Mouse (Mus musculus) lung, adult 18-20 months (tissue): ENCODE measurements at regions not wholly inside any gene's neighbourhood (a gene's known extent, or its start where the extent isn't known, plus 50 kb on each side); places are given as distances from the start of the nearest gene placed in this dataset.

Source experiments
- DNase-seq, 2 experiments: peaks; one replicate each; pipeline ENCODE4 v3.0.0; 2022; ENCODE audit warnings: mixed read lengths in 2 of 2

DNA sequence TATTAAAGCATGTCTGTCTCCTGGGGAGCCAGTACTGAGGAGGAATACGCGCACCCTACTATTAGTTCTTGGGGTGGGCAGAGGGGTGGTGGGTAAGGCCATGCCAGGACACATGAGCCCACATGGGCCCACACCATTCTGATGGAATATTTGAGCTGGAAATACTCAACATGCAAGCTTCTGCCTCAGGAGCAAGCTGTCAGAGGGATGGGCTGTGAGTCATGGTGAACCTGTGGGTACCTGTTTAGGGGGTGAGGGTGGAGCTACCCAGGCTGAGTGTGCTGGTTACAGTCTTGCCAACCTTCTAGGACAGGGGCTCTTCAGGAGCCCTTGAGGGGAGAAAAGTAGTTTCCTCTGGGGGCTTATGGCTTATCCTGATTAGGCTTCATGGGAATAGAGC is 264.9 kb downstream of the Bcl11a start:
- DNase-seq, result no peak

DNA sequence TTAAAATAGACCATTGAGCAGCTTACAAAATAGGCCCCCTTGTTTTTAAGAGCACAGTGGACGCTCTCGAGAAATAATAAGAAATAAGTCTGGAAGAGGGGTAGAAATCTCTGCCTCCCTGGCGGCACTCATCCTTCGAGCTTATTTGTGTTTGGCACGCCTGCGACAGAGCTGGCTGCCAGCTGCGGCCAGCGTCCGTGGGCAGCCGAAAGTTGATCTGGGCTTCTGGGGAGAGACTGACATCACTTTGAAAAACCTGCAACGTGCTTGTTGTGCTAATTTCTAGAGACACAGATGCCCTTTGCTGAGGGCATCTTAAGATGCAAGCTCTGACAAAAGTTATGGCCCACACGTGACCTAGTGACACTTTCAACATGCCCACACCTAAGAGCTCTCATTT is 269.4 kb downstream of the Bcl11a start:
- DNase-seq, result no peak

DNA sequence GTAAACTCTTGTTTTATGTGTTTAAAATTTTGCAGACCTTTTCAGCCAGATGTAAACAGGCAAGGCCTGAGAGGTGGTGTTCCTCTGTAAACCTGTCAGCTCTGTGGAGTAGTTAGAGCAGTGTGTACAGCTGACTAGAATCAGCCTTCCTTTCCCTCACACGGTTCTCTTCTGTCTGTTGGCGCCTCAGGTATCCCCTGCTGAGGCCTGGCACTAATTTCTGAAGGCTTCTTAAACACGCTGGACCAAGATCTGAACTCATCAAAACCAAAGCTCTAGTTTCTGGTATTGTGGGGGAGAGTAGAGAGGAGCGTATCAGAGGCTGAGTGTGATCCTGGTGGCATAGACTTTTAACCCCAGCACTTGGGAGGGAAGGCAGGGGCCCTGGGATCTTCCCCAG is 270.9 kb downstream of the Bcl11a start:
- DNase-seq, result no peak

DNA sequence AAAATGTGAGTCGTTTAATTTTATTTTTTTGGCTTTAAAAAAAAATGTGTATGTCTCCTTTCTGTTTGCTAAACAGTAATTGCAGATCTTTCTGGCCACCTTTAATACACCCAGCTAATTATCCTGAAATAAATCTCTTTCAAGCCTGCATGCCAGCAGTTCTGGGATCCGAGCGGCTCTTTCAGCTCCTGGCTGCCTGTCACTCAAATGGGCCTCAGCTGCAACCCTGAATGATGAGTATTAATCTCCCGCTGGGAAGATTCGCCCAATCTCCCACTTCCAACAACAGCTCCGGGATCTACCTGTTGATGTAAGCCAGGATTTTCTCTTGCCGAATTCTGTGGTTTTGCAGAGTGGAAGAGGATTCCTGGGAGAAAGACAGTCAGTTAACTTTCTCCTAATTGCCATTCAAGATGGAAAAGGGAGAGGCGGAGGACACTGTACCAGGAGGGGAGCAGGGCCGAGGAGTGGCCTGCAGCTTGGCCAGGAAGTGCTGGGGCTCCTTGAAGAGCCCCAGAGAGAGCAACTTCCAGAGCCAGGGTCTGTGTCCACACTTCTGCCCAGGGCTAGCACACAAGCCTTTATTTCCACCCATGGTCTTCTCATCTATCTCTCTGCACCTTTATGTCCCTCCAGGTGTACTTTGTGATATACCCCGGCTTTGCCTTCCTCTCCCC is 272.2 kb downstream of the Bcl11a start:
- DNase-seq, result no peak

DNA sequence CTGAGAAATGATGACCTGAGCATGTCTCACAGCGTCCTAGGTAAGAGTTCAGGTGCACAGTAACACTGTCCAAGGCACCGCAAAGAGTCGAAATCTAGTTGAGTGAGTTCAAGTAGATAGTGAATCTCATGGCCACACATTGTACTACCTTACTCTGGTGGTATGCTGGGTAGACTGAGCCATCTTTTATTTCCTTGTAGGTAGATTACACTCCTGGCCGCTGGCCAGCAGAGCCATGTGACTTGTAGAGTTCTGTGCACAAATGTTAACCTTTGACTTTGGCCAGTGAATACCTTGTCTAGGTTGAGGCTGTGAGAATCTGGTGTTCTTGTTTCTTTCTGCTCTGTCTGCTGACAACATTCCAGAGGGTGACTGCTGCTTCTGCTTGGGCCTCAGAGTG is 273.0 kb downstream of the Bcl11a start:
- DNase-seq, result no peak

DNA sequence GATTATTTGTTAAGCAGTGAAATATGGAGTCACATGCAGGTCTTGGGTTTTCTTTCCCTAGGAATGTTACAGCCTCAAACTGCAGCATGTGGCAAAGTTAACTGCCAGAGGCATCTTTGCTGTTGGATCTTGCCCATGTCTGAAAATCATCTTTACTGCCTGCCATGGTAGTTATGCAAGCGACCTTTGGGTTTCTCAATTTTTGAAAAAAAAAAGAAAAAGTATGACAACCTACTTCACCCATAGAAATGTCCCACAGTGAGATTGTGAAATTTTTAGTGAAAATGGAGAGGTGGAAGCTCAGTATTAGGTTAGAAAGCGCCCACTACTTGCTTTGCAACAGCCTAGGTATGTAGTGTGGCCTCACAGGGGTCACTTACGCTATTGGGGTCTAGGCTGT is 274.2 kb downstream of the Bcl11a start:
- DNase-seq, result no peak

DNA sequence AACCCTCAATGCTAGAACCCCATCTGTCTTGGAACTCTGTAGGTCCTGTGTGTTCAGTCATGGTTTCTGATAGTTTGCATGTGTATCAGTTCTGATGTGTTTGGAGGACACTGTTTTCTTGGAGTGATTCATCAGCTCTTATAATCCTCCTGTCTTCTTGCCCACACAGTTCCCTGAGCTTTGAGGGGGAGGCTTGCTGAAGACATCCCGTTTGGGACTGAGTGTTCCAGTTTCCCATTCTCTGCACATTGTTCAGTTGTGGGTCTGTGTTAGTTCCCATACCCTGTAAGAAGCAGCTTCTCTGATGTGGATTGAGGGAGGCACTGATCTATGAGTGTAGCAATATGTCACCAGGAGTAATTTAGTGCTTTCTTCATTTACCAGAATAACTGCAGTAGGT is 275.2 kb downstream of the Bcl11a start:
- no peak for DNase-seq

DNA sequence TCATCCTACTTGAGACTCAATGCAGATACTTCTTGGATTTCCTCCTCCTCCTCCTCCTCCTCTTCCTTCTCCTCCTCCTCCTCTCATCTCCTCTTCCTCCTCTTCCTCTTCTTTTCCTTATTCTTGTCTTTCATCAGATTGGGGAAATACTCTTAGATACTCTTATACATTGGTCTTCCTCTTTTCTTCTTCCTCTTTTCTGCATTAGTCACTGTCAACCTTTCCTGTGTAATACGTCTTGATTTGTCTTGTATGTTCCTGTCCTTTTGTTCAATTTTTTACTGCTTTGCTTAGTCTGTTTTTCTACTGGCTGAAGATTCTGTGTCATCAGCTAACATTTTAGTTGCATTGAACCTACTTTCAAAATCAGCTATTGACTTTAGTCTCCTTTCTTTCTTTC is 279.5 kb downstream of the Bcl11a start:
- no peak for DNase-seq

DNA sequence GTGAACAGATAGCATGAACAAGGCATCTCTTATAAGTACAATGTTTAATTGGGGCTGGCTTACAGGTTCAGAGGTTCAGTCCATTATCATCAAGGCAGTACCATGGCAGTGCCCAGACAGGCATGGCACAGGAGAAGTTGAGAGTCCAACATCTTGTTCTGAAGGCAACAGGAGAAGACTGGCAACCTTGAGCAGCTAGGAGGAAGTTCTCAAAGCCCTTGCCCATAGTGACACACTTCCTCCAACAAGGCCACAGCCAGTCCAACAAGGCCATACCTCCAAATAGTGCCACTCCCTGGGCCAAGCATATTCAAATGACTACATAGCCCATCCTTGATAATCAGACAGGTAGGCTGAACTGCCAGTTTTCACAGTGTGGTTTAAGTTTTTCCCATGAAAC is 281.2 kb downstream of the Bcl11a start:
- DNase-seq, result no peak

DNA sequence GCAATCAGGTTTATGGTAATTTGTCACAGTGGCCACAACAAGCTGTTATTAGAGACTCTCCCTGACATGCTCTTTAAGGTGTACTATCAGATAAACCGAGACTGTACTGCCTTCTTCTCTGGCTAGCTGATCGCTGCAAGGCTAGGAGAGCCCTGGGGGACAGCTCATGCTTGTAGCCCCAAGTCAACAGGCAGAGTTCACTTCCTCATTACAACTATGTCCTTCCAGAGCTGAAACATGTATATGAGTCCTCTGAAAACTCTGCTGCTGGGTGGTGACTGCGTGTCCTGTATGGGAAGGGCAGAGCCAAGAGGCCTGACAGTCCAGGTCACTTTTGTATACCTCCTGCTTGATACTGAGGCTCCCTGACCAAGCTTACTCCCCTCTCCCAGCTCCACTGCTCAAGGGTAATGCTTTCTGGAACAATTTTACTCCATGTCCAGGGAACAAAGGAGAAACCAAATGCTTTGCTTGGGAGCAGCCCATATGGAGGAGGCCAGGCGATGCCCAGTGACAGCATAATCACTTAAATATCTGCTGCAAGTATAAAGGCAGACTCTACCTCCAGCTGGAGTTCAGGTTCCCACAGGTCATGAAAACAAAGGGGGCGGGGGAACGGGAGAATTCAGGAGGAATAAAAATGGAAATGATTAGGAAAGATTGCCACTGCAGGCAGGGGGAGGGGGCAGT is 284.3 kb downstream of the Bcl11a start:
- no peak for DNase-seq

DNA sequence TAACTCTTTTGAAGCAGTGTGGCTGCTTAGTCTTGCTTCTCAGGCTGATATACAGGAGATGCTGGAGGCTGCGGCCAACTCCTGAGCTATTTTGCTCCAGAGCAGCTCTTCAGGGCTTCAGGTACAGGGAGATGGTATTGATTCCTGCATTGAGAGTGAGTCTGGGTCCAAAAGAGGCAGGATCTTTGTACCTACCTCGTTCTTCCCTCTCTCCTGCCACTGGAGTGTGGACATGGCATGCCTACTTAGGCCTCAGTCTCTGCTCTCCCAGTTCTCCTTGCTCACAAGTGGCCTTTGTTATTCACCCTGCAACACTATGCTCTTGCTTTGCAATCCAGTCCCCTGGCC is 284.8 kb downstream of the Bcl11a start:
- no peak for DNase-seq

DNA sequence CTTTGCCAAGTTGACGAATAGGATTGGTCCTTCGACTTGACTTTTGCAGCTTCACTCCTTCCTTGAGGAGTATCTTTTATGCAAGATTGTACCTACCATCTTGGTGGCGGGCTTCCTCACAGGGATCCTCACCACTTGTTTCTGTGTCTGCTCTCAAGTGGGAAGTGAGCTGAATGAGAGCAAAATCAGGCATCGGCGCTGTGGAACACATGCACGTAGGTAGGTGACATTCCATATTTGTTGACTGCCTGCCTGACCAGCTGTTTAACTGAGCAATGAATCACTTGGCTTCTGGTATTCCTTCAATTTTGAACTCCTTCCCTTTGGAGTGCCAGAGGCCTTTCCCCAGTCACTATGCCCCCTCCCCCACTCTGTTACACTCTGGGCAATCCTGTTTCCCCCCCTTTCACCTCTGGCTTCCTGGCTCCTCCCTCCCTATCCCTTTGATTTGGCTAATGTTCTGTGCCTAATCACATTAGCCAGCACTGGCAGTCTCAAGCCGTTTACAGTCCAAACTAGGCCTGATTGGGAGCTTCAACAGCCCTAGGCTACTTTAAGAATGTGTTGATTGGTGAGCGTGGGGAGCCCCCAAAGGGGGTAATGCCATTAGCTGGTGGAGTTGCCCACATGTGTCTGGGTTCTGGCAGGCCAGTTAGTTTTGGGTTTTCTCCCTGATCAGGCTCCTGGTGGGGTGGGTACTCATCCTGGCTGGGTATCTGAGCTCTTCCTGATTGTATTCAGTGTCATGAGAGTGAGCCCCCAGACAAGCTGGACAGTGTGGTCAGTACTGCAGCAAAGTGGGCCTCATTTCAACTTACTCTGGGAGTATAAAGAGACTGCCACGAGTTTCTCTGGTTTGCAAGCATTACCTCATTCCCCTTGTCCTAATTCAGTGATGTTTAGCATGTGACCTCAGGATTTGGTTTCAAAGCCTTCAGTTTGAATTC is 285.8 kb downstream of the Bcl11a start:
- DNase-seq, result no peak

DNA sequence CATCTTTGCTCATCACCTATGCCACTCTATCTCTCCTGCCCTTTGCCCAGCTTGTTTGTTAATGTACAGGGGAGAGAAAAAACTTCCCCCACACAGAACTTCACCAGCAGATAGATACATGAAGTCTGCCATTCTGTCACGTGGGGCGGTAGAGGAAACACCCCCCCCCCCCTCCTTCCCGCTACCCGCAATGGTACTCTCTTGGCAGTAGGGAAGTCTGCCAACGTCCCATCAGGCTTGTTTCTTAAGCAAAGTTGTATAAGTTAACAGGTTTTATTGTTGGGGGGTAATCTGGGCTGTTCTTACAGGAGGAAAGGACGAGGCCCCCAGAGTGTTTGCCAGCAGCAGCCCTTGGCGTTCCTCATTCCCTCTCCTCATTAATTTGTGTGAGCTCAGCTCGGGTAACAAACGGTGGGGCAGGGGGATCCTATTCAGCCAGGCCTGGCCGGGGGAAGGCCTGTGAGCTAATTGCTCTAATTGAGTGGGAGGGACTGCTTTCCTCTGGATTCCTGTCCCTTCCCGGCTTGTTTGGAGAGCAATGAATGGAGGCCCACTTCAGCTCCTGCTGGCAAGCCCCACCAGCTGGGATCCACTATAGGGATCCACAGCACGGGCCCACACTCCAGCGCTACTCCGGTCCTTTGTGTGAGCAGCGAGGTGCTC is 292.5 kb downstream of the Bcl11a start:
- DNase-seq, result no peak

DNA sequence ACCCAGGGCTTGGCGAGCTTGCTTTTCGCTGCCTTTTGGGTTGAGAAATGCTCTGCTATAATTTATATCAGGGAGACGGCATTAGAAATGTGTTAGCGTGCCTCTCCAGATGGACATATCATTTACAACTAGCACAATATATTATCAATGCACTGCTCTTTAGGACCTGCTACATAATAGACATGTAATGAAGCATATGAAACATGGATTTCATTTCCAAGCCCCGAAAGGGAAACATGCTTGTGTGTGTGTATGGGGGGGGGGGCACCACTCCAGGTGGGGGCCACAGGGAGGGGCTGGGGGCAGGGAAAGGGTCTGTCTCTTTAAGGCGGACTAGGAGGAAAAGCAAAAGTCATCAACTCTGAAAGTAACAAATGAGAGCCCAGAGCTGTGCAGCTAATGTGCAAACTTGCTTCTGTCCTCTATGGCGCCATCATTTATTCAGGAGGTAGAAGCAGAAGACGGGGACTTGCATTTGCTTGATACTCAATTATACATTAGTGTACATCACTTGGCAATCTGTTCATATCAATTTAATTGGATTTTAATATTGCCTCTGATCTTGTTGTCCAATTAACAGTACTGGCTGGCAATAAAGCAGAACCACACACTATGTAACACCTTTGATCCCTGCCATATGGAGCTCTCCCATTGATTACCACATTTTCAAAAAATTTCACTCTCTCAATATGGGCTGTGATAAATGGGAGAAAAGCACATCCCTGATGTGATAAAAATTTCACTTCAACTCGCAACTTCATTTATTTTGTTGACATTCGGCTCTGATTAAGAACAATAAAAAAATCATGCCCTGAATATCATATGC is 293.2 kb downstream of the Bcl11a start:
- no peak for DNase-seq

DNA sequence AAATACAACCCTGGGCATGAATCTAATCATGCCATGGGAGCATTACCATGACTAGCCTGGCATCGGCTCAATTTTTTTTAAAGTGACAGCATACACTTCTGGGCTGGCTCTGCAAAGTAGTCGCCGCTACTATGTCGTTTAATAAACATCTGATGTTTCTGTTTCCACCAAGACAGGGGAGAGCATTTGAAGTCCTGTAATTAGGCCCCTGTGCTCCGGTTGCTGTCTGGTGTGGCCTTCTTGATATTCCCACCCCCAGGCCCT is 293.8 kb downstream of the Bcl11a start:
- no peak for DNase-seq

DNA sequence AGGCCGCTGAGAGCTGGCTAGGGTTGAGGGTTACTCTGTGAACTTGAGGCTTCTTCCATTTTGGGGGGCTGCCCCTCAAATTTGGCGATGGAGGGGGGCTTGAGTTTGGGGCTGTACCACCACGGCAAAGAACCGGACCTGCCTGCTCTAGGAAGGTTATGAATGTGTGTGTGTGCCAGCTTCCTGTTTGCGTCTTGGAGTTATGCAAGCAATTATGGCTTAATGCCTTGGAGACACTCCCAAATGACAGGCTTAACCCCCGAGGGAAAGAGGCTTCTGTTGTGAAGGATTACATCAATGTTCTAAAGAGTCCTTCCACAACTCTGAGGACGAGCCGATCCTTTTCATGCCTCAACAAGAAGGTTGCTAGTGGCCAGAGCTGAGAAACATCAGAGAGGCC is 294.1 kb downstream of the Bcl11a start:
- peak; percentile 34 to 60 for DNase-seq

DNA sequence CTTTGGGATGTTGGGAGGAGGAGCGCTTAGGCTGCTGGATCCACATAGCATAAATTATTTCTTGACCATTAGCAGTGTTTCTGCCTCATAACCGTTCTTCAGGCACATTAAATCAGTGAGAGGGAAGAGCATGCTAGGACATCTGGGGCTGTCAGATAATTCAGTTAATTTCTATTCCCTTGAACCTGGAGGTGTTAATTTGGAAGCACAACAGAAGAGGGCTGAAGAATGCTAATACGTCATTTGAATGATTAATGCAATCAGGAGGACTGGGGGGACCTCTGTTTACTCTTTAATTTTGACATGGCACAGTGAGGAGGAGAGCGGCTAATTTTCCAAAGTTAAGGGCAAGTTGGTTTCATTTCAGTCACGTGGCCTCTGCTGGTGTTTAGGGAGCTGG is 294.8 kb downstream of the Bcl11a start:
- DNase-seq, result no peak

DNA sequence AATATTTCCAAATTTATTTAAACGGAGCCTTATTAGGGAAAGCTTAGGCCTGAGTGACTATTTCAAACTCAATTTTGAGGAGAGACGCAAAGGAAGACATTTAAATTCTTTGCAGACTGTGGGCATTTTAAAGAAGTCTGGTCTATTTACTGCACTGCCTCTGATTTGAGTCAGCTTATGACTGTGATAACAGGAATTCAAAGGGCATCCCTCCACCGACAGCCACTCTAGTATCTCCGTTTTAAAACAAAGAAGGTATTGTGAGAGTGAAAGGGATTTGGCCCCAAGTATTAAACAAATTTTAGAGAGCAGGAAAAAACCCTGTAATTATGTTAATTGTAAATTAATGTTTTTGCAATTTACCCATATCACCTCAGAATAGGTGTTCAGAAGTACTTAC is 295.4 kb downstream of the Bcl11a start:
- no peak for DNase-seq

DNA sequence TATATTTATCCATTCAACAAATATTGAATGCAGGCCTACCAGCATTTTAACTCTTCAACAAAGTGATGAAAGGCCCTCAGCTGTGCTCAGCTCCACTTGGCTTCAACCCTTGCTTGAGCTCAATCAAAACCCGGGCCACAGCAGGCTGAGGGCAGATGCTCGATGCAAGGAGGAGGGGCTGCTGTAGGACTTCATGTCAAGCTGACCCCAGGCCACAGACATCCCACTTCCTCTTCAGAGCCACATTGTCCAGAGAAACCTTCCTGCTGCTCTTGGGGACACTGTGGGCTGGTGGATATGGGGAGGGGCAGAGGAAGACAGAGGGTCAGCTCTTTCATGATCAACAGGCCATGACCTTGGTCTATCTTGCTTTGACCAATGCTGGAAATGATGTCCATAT is 299.7 kb downstream of the Bcl11a start:
- no peak for DNase-seq

DNA sequence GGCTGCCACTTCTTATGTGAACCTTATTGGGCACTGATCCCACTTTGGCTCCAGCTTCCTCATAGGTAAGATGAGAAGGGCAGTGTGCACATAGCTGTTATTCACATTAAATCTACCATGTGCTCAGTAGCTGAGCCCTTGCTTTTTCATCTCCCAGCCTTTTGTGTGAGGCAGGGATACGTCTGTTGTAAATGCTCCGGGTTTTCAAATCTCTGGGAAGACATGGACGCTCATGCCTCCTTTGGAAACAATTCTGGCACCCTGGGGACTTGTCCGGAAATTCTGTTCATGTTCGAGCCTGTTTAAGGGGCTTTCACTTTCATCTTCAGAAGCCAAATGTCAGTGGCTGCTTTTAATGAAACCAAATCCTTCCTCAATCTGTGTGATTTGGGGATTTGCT is 312.7 kb downstream of the Bcl11a start:
- DNase-seq, result no peak

DNA sequence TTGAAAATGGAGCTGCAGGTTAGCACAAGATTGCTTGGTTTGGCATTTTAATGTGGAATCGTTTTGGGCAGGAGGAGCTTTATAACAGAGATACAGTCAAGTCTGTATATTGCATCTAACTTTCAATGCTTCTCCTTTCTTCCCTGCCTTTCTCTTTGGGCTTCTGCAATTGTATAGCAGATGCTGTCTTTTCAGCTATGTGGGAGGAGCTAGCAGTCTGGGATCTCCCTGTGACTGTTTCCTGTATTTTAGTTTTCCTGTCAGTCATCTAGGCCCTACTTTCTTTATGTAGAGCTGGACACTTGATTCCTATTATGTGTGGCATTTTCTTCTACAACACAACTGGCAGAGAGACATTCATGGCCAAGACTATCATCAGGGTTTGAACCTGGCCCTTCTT is 313.5 kb downstream of the Bcl11a start:
- DNase-seq, result no peak

DNA sequence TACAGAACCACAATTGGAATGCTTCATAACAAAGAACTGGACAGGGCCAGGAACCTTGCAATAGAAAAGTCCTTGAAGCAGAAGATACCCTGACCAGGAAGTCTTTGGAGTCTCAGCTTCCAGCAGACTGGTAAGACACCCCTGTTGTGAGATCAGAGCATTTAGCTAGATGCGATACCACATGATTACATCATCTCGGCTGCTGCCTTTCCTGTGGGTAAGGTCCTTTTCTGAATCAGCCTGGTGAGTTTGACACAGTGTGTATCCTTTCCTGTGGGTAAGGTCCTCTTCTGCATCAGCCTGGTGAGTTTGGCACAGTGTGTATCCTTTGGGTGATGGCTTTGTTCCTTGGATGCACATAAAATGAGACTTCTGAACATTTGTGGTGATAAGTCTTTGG is 317.6 kb downstream of the Bcl11a start:
- DNase-seq, result no peak

DNA sequence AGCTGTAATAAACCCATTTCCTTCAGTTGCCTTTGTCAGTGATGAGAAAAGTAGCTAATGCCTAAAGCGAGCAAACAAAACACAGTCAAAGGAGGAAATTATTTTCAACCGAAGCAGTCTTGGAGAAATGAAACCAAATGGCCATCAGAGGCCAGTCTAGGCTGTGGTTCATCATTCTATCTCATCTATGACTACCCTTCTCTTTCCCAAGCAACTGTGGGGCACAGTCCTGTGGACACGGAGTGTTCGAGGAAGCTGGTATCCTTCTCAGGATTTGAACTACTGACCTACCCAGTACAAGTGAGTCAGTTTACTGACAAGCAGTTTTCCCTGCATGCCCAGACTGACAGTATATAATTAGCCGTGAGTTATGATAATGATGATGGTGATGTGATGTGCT is 319.1 kb downstream of the Bcl11a start:
- DNase-seq, result no peak
